Mouse (Mus musculus) cerebellum, adult 9-11 months (tissue): Measurements from ENCODE around the gene Sobp.
A peak's percentile ranks its signal among the peaks of the same experiment; 100 is the strongest.

Source experiments
- DNase-seq: peaks from one replicate; pipeline ENCODE4 v3.0.0; 2022

The Sobp gene

GRCm38 (mm10) chr10:43083288-43084086, 90.8 kb downstream of the Sobp start:
- DNase-seq, result no peak

GRCm38 (mm10) chr10:43081316-43081715, 93.0 kb downstream of the Sobp start:
- DNase-seq, result no peak

GRCm38 (mm10) chr10:43075535-43076152, 98.7 kb downstream of the Sobp start:
- DNase-seq, result no peak

- DNase-seq, result no peak
These were observed 101.0 kb downstream of the Sobp start for GRCm38 (mm10) chr10:43073281-43073680.

- DNase-seq, result no peak
These were observed 103.4 kb downstream of the Sobp start for GRCm38 (mm10) chr10:43070893-43071292.

GRCm38 (mm10) chr10:43065331-43065730, 109.0 kb downstream of the Sobp start:
- peak; percentile 53 for DNase-seq

GRCm38 (mm10) chr10:43061519-43062105, 112.7 kb downstream of the Sobp start:
- no peak for DNase-seq

- DNase-seq, result no peak
These were observed 118.9 kb downstream of the Sobp start for GRCm38 (mm10) chr10:43055405-43055804.

GRCm38 (mm10) chr10:43054776-43055175, 119.6 kb downstream of the Sobp start:
- no peak for DNase-seq

- DNase-seq, result no peak
These were observed 120.3 kb downstream of the Sobp start for GRCm38 (mm10) chr10:43053861-43054560.

- DNase-seq, result peak; percentile 51
These were observed 121.9 kb downstream of the Sobp start for GRCm38 (mm10) chr10:43052462-43052861.

GRCm38 (mm10) chr10:43047804-43048348, 126.5 kb downstream of the Sobp start:
- DNase-seq, result no peak

GRCm38 (mm10) chr10:43043351-43044209, 130.8 kb downstream of the Sobp start:
- DNase-seq, result no peak

- DNase-seq, result no peak
These were observed 131.6 kb downstream of the Sobp start for GRCm38 (mm10) chr10:43042591-43043327.

- DNase-seq, result no peak
These were observed 132.5 kb downstream of the Sobp start for GRCm38 (mm10) chr10:43041794-43042193.

- no peak for DNase-seq
These were observed 136.9 kb downstream of the Sobp start for GRCm38 (mm10) chr10:43037455-43037793.

- DNase-seq, result no peak
These were observed 137.5 kb downstream of the Sobp start for GRCm38 (mm10) chr10:43036646-43037454.

GRCm38 (mm10) chr10:43035579-43035978, 138.8 kb downstream of the Sobp start:
- DNase-seq, result peak; percentile 54

- DNase-seq, result no peak
These were observed 139.5 kb downstream of the Sobp start for GRCm38 (mm10) chr10:43034811-43035210.

- DNase-seq, result no peak
These were observed 140.7 kb downstream of the Sobp start for GRCm38 (mm10) chr10:43033481-43034248.
